Mouse (Mus musculus): ENCODE measurements around the gene Gm11011.
"Not testable (repeated sequence)": the region's sequence is repeated elsewhere in the genome, so short reads cannot be mapped to it uniquely, and the experiment has no call there.

DNA sequence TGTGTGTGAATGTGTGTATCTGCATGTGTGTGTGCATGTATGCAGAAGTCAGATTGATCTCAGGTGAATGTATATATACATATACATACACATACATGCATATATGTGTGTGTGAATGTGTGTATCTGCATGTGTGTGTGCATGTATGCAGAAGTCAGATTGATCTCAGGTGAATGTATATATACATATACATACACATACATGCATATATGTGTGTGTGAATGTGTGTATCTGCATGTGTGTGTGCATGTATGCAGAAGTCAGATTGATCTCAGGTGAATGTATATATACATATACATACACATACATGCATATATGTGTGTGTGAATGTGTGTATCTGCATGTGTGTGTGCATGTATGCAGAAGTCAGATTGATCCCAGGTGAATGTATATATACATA is at the start of gene Gm11011:
- TF ChIP-seq POLR2A (IDR thresholded peaks at IDR 0.05; ENCODE audit: borderline replicate concordance, extremely low read depth, insufficient read depth, insufficient read length, poor library complexity, severe bottlenecking); CTCF (IDR thresholded peaks at IDR 0.05; ENCODE audit: borderline replicate concordance, extremely low read depth, insufficient read depth, insufficient read length): not testable (repeated sequence)
